Mouse (Mus musculus) adrenal gland, postnatal 14 days (tissue): ENCODE measurements around the gene Hist1h4f. TPM values are rescaled to one million over a fixed set of nuclear protein-coding genes. Genes with fewer than 3 reads are reported as not detected.
"Not testable (repeated sequence)": the region's sequence is repeated elsewhere in the genome, so short reads cannot be mapped to it uniquely, and the experiment has no call there.

ENCODE experiments used
- DNase-seq: peaks from one replicate; pipeline ENCODE4 v3.0.0; 2021; ENCODE audit warnings: mixed read lengths
- total RNA-seq: library from RNA; stranded (reverse); gene quantifications from 2 replicates; pipeline ENCODE4 v1.2.3, GENCODE M21; 2021

Hist1h4f gene
- total RNA-seq, 1 experiment from 2014 or later: 382 TPM

GRCm38 (mm10) chr13:23554925-23555838 is 3.7 kb upstream of the Hist1h4f start:
- DNase-seq: peak; percentile 83

- DNase-seq: no peak
These were observed 2.9 kb upstream of the Hist1h4f start for GRCm38 (mm10) chr13:23554393-23554792.

- DNase-seq: no peak
These were observed 1.5 kb upstream of the Hist1h4f start, which contains the start of gene Hist1h1d for GRCm38 (mm10) chr13:23552962-23553361. Hist1h1d (plus strand) TSS chr13:23553262.

GRCm38 (mm10) chr13:23551931-23552914 is 775 bp upstream of the Hist1h4f start:
- DNase-seq: no peak

- DNase-seq: no peak
These were observed 695 bp downstream of the Hist1h4f start for GRCm38 (mm10) chr13:23550761-23551145.

- DNase-seq: no peak
These were observed 4.8 kb downstream of the Hist1h4f start for GRCm38 (mm10) chr13:23546694-23547093.

GRCm38 (mm10) chr13:23544787-23545120 is 6.7 kb downstream of the Hist1h4f start:
- DNase-seq: not testable (repeated sequence)

- DNase-seq: peak; percentile 82
These were observed 7.3 kb downstream of the Hist1h4f start, which contains the start of gene Hist1h3f for GRCm38 (mm10) chr13:23543965-23544786. Hist1h3f (plus strand) TSS chr13:23544052.

- peak; percentile 77 for DNase-seq
These were observed 8.3 kb downstream of the Hist1h4f start, which contains the start of gene Hist1h2bh for GRCm38 (mm10) chr13:23542999-23543607. Hist1h2bh (minus strand) TSS chr13:23543392.

- not testable (repeated sequence) for DNase-seq
These were observed 9.0 kb downstream of the Hist1h4f start for GRCm38 (mm10) chr13:23542225-23542980.

- DNase-seq: no peak
These were observed 10.0 kb downstream of the Hist1h4f start for GRCm38 (mm10) chr13:23541497-23541896.

GRCm38 (mm10) chr13:23539821-23540220 is 11.6 kb downstream of the Hist1h4f start:
- DNase-seq: not testable (repeated sequence)

GRCm38 (mm10) chr13:23538249-23538648 is 13.2 kb downstream of the Hist1h4f start:
- no peak for DNase-seq

- no peak for DNase-seq
These were observed 14.3 kb downstream of the Hist1h4f start for GRCm38 (mm10) chr13:23537006-23537710.

GRCm38 (mm10) chr13:23536076-23536822 is 15.2 kb downstream of the Hist1h4f start:
- no peak for DNase-seq

GRCm38 (mm10) chr13:23535137-23536075 is 16.0 kb downstream of the Hist1h4f start, which contains the start of gene Hist1h3g:
Hist1h3g (plus strand) TSS chr13:23535422.
- peak; percentile 92 for DNase-seq

- peak; percentile 59 for DNase-seq
These were observed 16.9 kb downstream of the Hist1h4f start for GRCm38 (mm10) chr13:23534368-23535131.
